Mouse (Mus musculus) megakaryocyte progenitor cell, adult 5-6 weeks (primary cell): ENCODE data around the gene E130218I03Rik. TPM values are rescaled to one million over a fixed set of nuclear protein-coding genes. Genes with fewer than 3 reads are reported as not detected.

ENCODE experiments used
- ATAC-seq: replicated peaks from 2 replicates; pipeline ENCODE4 v1.8.0; 2016; ENCODE audit warnings: mild to moderate bottlenecking, moderate TSS enrichment, inconsistent platforms; ENCODE audit not compliant: poor library complexity
- total RNA-seq, 2 experiments: library from RNA; stranded (forward) in 1 of 2; stranded (reverse) in 1 of 2; fragments of 157-497, 149-512 nt in 1 of 2; fragments of 200-1000 nt in 1 of 2; gene quantifications; 2 replicates each; pipeline versions ENCODE4 v1.2.3 to v1.2.4; 2015 to 2017

The E130218I03Rik gene
- total RNA-seq (2015) (not detected in 2 replicates), total RNA-seq (2017) (0.14 TPM in 1 of 2 replicates, not detected in the other)

DNA sequence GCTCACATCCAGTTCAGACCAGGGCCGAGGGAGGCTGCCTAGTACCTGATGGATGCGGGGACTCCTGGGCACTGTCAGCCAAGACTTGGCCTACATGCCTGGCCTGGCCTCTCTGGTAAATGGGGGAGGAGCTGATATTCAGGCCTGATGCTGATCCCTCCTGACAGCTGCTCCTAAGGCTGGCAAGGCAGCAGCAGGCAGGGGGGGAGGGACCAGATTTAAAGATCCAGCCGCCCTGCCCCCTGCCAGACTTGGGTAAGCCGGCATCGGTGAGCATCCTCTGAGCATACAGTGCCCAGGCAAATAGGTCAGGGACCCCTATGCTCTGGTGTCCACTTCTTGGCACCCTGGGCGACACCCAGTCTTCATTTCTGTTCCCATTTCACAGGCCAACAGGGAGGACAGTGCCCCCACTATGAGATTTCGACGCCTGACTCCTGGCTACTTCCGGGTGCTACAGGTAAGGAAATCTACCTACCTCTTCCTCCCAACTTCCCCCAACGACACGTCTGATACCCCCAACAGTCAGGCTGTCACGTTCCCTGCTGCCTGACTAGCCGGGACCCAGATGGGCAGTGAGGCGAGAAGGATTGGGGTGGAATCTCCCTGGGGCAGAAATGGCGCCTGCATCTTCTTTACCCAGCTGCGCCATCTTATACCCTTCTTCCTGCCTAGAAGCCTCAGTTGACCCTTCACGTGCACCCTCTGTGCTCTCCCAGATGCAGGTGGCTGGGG, at the start of gene E130218I03Rik:
E130218I03Rik (plus strand) TSS at position 147 of the 735 bp plus-strand sequence.
- ATAC-seq, result no peak

DNA sequence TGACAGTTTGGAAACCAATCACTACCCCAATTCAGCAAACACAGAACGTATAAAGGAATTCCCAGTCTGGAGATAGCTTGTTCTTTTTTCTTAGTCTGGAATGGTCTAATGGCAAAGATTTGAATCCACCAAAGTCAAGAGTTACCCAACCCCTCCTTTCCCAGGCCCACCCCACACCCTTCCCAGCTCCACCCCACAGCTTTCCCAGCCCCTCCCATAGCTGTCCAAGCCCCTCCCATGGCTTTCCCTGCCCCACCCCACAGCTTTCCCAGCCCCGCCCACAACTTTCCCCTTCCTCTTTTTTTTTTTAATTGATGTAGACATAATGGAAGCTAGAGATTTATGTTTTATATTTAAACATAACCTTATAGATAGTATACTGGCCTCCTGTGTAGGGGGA, 44.1 kb upstream of the E130218I03Rik start:
- ATAC-seq, result no peak

DNA sequence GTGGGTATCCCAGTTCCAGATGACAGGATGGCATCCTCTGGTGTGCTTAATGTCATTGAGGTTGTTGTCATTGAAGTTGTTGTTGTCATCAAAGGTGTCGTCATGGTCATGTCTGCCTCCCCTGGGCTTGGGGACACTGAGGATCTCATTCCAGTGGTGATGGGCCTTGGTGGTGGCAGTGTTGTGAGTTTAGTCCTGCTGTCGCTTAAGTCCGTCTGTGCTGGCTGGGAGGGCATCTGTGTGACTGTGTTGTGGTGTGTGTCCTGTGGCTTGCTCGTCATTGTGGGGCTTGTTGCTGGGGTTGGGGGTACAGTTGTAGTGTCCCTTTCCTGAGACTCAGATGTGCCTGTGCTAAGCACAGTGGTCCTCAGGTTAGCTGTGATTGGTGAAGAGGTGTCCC, 40.6 kb upstream of the E130218I03Rik start, which contains the start of gene Gm7534:
Gm7534 (minus strand) TSS at position 101 of the 400 bp plus-strand sequence.
- no peak for ATAC-seq

DNA sequence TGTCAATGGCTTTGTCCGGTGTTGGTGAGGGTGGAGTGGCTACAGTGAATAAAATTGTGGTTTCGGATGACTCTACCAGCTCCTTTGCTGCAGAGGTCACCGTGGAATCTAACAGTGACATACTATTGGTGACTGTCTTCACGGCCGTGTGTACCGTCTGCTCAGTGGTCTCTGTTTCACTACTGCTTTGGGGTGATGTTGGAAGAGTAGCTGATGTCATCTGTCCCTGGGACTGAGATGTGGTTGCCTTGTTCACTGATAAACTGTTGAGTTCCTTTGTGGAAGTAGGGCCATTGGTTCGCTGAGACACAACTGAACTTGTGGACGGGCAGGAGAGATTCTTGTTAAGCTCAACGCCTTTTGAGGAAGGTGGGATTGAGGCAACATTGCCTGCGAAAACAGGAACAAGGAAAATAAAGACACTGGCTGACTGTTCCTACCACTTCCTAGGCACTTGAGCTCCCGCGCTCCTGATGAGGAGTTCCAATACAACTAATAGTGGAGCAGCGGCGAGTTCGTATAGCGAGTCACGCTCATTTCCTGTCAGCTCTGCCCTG, 40.0 kb upstream of the E130218I03Rik start:
- ATAC-seq, result peak; percentile 69

DNA sequence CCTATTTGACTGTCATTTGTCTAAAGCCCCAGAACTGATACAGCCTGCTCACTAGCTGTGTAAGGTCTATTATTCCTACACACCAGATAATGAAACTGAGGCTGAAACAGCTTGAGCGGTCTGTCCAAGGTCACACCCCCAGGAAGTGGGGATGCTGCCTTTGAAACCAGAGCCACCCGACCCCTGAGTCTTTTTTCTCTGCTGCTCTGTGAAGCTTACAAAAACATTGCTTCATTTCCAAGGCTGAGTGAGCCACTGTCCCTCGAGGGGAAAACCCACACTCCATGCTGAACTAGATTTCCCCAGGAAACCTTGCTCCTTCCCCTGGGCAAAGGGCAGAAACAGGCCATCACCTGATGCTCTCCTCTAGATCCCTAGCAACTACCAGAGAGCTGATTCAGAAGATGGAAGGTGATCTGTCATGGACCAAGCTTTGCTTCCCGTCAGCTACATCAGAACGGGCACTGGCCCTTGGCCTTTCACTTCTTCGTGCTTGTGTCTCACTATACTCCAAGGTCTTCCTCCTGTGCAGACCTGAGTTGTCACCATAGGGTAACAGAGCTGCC, 36.9 kb upstream of the E130218I03Rik start:
- no peak for ATAC-seq

DNA sequence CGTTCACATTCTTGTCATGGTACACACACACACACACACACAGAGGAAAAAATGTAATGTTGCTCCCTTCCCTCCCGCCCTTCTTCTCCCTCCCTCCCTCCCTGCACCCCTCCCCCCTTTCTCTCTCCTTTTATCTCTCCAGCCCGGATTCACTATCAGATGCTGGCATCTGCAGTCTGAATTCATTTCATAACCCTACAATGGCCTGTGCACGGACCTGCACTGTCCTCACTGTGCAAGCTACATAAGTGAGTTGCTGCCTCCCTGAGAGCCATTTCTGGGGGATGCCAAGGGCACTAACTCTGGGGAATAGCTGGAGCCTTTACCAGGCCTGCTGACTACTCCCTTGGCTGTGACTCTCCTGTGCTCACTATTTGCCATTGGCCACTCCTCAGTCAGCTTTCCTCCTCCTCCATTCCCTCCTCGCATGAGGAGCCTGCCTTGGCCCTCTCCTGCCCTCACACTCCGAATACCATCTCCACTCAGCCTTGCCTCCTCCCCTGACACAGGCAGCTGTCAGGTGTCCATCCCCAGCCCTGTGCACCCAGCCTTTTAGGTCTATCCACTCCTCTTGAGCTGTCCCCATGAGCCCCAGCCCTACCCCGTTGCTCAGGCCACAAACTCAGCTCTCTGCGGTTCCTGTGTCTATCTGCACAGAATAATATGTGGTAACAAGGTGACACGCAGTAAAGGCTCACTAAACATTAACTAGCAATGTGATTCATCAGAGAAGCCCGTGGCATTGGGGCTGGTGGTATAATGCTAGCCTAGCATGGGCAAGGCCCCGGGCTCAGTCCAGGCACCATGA, 20.5 kb upstream of the E130218I03Rik start:
- no peak for ATAC-seq

DNA sequence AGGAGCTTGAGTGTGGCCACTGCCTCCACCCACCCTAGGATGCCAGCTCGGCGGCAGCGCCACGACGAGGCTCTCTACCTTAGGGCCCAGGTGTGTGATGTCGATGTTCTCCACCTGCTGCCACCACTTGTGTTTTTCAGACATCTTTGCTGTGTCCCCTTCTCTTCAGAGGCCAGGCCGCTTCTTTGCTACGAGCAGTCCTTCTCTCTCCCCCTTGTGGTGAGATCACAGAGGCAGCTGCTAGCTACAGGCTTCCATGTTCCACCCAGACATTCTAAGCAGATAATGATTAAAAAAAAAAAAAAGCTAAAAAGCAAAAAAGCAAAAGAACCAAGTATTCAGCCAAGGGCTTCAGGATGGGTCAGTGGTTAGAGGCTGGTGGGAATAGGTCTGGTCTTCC, 16.3 kb upstream of the E130218I03Rik start, which contains the start of gene Catsper4:
Catsper4 (minus strand) TSS at position 190 of the 400 bp plus-strand sequence.
- ATAC-seq, result 0 out of 2 replicates have a peak, but pooled peaks have one; percentile 31

DNA sequence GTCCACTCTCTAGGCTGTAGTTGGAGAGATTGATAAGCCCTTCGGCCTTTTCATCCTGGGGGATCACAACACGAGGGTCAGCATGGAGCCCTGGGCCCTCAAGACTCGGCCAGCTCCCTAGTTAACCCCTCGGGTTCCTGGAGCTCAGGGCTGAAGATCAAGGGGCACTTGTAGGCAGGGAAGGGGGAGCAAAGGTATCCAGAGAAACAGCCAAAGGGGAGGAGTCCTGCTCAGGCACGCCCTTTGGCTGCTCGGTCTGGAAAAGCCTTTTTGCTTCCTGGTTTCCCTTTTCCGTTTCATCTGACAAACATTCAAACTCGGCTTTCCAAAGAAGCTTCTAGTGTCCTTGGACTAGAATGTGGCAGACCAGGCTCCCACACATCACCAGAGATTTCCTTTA, 13.0 kb upstream of the E130218I03Rik start:
- ATAC-seq, result no peak

DNA sequence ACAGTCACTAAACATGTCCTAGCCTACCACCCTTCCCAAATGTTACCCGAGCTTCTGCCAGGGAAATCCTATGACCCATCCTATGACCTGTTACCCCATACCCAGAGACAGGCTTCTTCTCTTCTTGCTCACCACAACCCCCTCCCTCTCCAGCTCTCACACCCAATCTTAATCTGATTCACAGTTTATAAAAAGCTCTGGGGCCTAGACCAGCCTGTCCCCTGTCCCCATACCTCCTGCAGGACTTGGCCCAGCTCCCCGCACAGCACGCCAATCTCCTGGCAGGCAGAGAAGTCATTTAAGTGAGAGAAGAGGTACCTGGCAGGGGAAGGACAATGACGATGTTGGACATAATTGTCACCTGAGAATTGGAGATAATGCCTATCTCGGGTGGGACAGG, 8.6 kb upstream of the E130218I03Rik start:
- no peak for ATAC-seq

DNA sequence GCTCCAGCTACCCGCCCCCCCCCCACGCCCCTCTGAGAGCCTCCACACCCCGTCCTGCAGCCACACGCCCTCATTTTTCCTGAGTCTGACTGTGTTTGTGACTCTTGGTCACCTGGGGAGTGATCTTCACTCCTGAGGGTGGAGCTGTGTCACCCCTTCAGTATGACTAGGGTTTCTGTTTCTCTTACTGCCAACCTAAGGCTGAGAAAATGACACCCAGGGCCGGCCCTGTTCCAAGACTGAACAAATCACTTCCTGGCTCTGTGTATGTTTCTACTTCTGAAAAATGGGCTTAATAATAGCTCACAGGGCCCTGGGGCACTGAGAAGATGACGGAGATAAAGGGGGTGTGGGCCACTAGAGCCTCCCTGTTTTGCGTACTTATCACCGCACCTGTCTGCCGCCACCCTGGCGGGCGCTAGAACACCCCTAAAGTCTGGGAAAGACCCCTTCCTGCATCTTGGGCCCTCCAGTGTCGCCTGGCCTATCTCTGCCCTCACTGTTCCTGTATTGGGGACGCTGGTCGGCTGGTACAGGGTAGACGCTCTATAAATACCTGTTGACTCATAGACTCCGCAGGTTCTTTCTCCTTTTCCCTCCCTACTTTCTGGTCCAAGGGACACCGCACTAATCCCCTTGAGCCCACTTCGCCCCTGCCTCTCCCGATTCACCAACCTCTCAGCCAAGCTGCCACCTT, 5.7 kb upstream of the E130218I03Rik start:
- no peak for ATAC-seq

DNA sequence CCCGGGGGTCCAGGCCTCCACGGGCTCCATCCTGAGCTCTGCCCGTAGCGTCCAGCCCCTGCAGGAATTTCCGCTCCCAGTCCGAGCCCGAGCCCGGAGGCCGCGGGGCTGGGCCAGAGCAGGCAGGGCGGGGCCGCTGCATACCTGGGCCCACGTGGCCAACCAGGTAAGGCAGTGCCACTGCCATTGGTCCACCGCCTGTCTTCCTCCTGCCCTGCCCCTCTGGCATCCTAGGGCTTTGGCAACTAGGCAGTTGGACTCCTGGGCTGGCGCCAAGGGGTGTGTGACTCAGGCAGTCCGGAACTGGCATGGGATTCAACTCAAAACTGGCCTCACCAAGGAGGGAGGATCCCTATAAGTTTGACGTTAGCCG, 5.2 kb upstream of the E130218I03Rik start, which contains the start of gene Cnksr1:
Cnksr1 (minus strand) TSS at position 121 of the 373 bp plus-strand sequence.
- no peak for ATAC-seq

DNA sequence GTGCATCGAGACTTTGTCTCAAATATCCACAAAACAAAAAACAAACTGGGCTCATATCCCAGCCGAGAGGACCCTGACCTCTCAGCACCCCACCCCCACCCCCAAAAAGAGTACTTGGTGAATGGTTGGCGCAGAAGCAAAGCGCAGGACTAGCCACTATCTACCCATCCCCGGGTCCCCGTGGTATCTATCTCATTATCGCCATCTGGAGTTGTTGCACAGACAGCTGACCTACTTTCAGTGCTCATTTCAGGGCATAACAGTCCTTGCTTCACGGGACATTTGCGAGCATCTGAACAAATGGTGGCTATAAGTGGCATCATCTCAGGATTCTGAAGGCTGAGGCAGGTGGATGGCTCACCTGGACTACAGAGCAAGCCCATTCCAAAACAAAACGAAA, 4.8 kb upstream of the E130218I03Rik start:
- ATAC-seq, result no peak

DNA sequence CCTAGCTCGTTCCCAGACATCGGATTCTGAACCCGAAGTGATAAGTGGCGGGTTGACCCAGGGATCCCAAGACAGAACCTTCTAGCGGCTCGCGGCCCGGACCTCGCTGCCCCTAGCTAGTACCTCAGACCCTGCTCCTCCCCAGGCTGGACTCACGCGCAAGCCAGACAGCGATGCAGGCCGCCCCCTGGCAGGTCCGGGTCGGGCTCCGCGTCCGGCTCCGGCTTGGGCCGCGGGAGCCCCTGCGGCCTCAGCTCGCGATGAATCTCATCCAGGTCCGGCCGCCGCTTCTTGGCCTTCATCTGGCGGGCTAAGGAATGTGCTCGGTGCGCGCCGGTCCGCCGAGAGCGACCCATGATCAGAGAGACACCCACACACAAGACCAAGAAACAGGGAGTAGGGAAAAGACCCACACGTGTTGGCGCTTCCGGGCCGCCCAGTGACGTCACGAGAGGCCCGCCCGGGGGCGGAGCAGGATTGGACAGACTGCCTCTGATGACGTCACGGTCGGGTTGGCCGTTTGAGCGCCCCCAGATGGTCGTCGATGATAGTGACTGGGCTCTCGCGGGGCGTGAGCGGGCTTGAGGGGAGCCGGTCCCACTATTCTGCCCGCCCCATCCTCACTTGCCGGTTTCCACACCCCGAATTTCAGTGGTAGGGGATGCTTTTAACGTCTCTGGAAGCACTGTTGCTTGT, 1.8 kb downstream of the E130218I03Rik start, which contains the start of gene Zfp593:
Zfp593 (minus strand) TSS at position 445 of the 696 bp plus-strand sequence.
- peak; percentile 93 for ATAC-seq

DNA sequence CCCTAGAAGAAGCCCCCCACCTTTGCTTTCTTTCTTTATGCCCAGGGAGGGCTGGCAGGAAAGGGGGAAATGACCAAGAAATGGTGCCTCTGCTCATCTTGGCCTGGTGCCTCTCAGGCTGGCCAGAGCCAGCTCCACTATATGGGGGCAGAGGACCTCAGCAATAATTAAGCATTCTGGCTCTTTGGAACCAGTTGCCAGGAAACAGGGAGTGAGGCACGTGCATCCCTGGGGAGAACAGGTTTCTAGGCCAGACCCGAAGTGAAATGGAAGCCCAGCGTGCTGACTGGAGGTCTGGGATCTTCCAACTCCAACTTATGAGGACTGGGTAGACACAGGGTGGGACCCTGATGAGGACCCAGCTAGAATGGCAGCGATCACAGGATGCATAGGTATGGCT, 2.8 kb downstream of the E130218I03Rik start:
- no peak for ATAC-seq

DNA sequence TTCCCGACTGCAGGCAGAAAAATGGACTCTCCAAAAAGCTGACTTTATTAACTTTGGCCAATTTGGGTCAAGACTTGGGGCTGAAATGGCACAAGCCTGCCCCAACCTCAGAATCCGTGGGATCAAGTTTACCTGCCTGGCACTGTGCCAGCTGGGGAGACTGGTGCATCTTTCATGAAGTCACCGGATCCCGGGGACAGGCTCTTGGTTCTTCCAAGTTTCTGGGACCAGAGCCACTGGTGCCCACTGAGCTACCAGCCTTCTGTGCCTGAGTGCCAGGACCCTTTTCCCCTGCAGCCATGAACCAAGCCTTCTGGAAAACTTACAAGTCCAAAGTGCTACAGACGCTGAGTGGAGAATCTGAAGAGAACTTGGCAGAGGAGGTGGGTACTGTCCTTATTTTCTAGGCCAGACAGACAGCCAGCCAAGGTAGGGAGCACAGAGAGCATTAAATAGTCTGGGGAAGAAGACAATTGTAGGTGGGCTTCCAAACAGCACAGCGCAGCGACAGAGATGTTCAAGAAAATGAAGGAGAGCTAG, 3.3 kb downstream of the E130218I03Rik start, which contains the start of gene Gm30191:
Gm30191 (plus strand) TSS at position 217 of the 540 bp plus-strand sequence.
- ATAC-seq, result no peak

DNA sequence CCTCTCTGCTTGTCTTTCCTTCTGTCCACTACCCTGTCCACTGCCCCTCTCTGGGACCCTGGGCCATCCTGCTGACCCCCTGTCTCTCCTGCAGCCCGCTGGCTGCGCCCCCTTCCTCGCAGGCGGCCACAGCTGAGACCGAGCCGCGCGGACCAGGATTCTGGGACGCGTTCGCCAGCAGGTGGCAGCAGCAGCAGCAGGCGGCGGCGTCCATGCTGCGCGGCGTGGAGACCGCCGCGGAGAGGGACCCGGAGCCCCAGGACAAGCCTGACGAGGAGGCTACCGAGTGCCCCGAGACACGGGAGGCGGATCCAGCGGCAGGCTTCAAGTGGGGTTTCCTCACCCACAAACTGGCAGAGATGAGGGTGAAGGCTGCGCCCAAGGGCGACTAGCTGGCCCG, 6.2 kb downstream of the E130218I03Rik start:
- peak; percentile 57 for ATAC-seq

DNA sequence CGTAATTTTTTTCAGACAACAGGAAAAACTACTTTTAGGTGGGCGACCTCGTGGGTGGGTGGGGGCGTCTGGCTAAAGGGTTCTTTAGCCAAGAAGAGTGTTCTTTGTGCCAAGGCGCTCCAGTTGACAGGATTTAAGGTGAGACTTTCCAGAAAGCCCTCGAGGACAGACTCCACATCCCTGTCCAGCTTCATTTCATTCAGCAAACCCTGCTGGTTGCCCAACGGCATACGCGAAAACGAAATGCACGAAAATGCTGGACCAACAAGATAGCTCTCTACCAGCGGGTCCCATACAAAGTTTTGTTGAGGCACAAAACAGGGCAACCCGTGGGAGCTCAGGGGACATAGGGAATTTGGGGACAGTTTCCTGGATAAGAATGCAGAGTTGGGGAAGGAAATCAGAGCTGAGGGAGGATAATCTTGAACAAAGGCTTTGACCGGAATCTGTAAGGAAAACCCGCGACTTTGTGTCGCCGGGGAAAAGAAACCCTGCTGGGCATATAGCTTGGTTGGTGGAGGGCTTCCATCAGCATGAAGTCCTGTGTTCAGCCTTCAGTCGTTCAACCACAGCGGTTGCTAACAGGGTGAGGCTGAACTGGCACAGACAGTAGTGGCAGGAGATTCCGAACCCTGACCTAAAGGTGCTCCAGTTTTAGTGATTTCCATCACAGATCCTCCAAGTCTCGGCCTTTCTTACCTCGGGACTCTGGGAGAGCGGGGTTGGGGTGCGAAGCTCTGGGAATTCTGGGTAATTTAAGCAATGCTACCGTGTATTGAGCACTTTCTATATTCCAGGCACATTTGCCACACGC, 6.9 kb downstream of the E130218I03Rik start:
- ATAC-seq, result no peak

DNA sequence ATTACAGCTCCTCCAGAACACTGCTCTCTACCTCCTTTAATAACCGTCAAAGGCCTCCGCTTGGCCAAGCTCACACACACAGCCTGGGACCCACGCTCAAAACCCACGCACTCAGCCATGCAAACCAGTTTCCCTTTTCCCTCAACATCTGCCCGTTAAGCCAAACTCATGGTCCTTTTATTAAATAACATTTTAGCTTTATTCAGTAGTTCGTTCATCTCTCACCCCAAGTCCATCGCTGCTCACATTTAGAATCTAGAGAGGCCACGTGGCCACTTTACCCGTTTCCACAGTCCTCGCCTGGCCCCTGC, 7.4 kb downstream of the E130218I03Rik start:
- ATAC-seq, result no peak
